Mouse (Mus musculus): ENCODE data around the gene Slc4a3. TPM values are rescaled to one million over a fixed set of nuclear protein-coding genes. Genes with fewer than 3 reads are reported as not detected.

Gene Slc4a3
- total RNA-seq, 2 experiments from 2014 or later: 220 to 242 TPM

- intact Hi-C loops (cut with DNase I): no loop called here
These were observed 42.8 kb downstream of the Slc4a3 start for GRCm38 (mm10) chr1:75588874-75589273.

GRCm38 (mm10) chr1:75589983-75590382 lies 43.9 kb downstream of the Slc4a3 start:
- intact Hi-C loops (cut with DNase I): loop anchor here (5.0 kb wide), 1 partner anchor 248 kb away; no protein-coding TSS in a partner anchor
- no peak for DNase-seq (ENCODE audit: low spot score)

More at GRCm38 (mm10) chr1:75588874-75589273, 42.8 kb downstream of the Slc4a3 start:
- no peak for DNase-seq (ENCODE audit: low spot score)

GRCm38 (mm10) chr1:75593956-75594355 lies 47.9 kb downstream of the Slc4a3 start:
- DNase-seq (ENCODE audit: low spot score): no peak
- intact Hi-C loops (cut with DNase I): loop anchor here (5.0 kb wide), 1 partner anchor 252 kb away; no protein-coding TSS in a partner anchor

GRCm38 (mm10) chr1:75594836-75595235 lies 48.8 kb downstream of the Slc4a3 start:
- intact Hi-C loops (cut with DNase I): loop anchor here (5.0 kb wide), 3 partner anchors 33 to 253 kb away; no protein-coding TSS in a partner anchor
- no peak for DNase-seq (ENCODE audit: low spot score)

- DNase-seq (ENCODE audit: low spot score): no peak
- intact Hi-C loops (cut with DNase I): loop anchor here (1.0 to 5.0 kb wide), 3 partner anchors 34 to 117 kb away; partner anchors contain the start of genes Chpf and Tmem198
These were observed 49.9 kb downstream of the Slc4a3 start for GRCm38 (mm10) chr1:75595930-75596329.

- peak; percentile 11 for DNase-seq (ENCODE audit: low spot score)
- intact Hi-C loops (cut with DNase I): loop anchor here (1.0 to 5.0 kb wide), 3 partner anchors 35 to 118 kb away; partner anchors contain the start of genes Chpf and Tmem198
These were observed 50.8 kb downstream of the Slc4a3 start for GRCm38 (mm10) chr1:75596906-75597305.

- DNase-seq (ENCODE audit: low spot score): no peak
- intact Hi-C loops (cut with DNase I): loop anchor here (5.0 kb wide), 2 partner anchors 35 to 100 kb away; no protein-coding TSS in a partner anchor
These were observed 51.6 kb downstream of the Slc4a3 start for GRCm38 (mm10) chr1:75597622-75598021.

- no peak for DNase-seq (ENCODE audit: low spot score)
- intact Hi-C loops (cut with DNase I): no loop called here
These were observed 55.7 kb downstream of the Slc4a3 start for GRCm38 (mm10) chr1:75601738-75602137.

GRCm38 (mm10) chr1:75603584-75603983 lies 57.5 kb downstream of the Slc4a3 start:
- intact Hi-C loops (cut with DNase I): no loop called here
- DNase-seq (ENCODE audit: low spot score): no peak

GRCm38 (mm10) chr1:75608225-75608624 lies 62.2 kb downstream of the Slc4a3 start:
- DNase-seq (ENCODE audit: low spot score): no peak
- intact Hi-C loops (cut with DNase I): no loop called here

GRCm38 (mm10) chr1:75608625-75609263 lies 62.7 kb downstream of the Slc4a3 start:
- intact Hi-C loops (cut with DNase I): no loop called here
- DNase-seq (ENCODE audit: low spot score): no peak

- DNase-seq (ENCODE audit: low spot score): no peak
- intact Hi-C loops (cut with DNase I): no loop called here
These were observed 63.2 kb downstream of the Slc4a3 start for GRCm38 (mm10) chr1:75609264-75609662.

GRCm38 (mm10) chr1:75610553-75610952 lies 64.5 kb downstream of the Slc4a3 start:
- DNase-seq (ENCODE audit: low spot score): no peak
- intact Hi-C loops (cut with DNase I): no loop called here

Other genes with a start within 250 kb of the Slc4a3 start
- 10 to 100 TPM; 81.8 to 82.7 TPM for gene Dnpep, start 228.3 kb upstream of the Slc4a3 start, total RNA-seq (2021)
- gene Des, start 185.9 kb upstream of the Slc4a3 start, total RNA-seq (2021): 1,000 to 10,000 TPM; 1,261 to 1,294 TPM
- 100 to 1,000 TPM; 141 to 144 TPM for gene Speg, start 171.0 kb upstream of the Slc4a3 start, total RNA-seq (2021)
- 10 to 100 TPM; 36.6 to 37.3 TPM for gene Gmppa, start 110.3 kb upstream of the Slc4a3 start, total RNA-seq (2021)
- gene Asic4, start 95.8 kb upstream of the Slc4a3 start, total RNA-seq (2021): not detected
- 10 to 100 TPM; 26.4 to 28.2 TPM for gene Chpf, start 67.0 kb upstream of the Slc4a3 start, total RNA-seq (2021)
- gene Tmem198, start 66.7 kb upstream of the Slc4a3 start, total RNA-seq (2021): under 1 TPM; 0.42 to 0.61 TPM
- 100 to 1,000 TPM; 147 to 150 TPM for gene Obsl1, start 39.8 kb upstream of the Slc4a3 start, total RNA-seq (2021)
- 1 to 10 TPM; 4.8 to 5.0 TPM for gene Inha, start 39.2 kb upstream of the Slc4a3 start, total RNA-seq (2021)
- 1 to 10 TPM; 8.9 to 9.2 TPM for gene Stk11ip, start 24.7 kb upstream of the Slc4a3 start, total RNA-seq (2021)